Mouse (Mus musculus) adrenal gland, postnatal 36 days (tissue): ENCODE data around the gene Ppp2r5c. TPM values are rescaled to one million over a fixed set of nuclear protein-coding genes. Genes with fewer than 3 reads are reported as not detected.
A peak's percentile ranks its signal among the peaks of the same experiment; 100 is the strongest.

Experiments
- DNase-seq, 2 experiments: peaks; one replicate each; pipeline ENCODE4 v3.0.0; 2021; ENCODE audit warnings: mixed read lengths in 1 of 2
- total RNA-seq, 2 experiments: library from RNA; stranded (reverse); gene quantifications; 2 replicates each; pipeline ENCODE4 v1.2.3; 2021

Gene Ppp2r5c
- total RNA-seq, 2 experiments from 2014 or later: 104 to 114 TPM

- DNase-seq: no peak
These were observed 108.8 kb downstream of the Ppp2r5c start for GRCm38 (mm10) chr12:110555536-110556240.

- DNase-seq: no peak
These were observed 110.1 kb downstream of the Ppp2r5c start for GRCm38 (mm10) chr12:110556861-110557628.

GRCm38 (mm10) chr12:110558175-110558574 lies 111.3 kb downstream of the Ppp2r5c start:
- no peak for DNase-seq

DNA sequence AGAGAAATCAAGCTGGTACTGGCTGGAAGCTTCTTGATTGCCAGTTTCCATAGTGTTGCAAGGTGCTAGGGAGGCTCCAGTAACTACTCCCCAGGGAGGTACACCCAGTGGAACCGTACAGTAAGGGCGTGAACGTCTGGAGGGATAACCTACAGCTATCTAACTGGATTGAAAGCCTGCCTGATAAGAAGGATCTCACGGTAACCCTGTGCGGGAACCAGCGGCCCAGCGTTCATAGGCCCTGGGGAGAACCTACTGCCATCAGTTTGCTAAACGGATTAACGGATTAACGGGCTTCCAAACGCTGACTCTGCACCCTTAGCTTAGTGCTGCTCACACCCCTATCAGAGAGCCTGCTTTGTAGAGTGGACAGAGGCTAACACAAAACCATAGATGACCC lies 116.5 kb downstream of the Ppp2r5c start:
- no peak for DNase-seq

DNA sequence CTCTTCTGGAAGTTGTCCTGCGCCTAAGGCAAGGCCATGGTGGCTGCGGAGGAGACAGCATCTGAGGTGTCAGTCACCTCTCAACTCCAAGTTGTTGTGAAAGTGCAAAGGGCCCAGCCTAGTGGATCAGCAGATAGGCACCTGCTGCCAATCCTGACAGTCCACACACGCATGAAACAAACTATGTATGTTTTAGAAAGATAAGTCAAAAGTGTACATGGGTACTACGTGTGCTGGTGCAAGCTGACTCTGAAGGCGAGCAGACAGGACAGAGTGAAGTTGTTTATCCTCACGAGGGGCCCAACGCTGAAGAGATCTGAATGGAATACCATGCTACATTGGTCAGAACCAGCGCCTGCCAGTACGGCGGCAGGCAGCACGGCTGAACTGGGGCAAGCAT lies 117.9 kb downstream of the Ppp2r5c start:
- DNase-seq: no peak

DNA sequence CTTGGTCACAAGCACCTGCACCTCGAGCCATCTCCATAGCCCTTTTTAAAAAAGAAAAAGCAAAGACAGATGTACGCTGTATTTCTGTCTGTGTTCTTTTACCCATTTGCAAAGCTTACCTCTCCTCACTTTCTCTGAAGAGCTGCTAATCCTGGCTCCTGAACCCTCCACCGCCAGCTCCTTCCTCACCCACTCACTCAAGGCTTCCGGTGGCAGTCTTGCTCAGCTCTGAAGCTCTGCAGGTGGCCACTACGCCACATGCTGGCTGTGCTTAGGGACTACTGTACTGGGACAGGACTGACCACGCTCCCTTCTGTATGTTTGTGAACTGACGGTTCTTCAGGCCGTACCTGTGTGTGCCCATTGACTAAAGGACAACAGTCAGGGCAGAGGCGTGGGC lies 119.4 kb downstream of the Ppp2r5c start:
- no peak for DNase-seq

GRCm38 (mm10) chr12:110571050-110571449 lies 124.1 kb downstream of the Ppp2r5c start:
- peak; percentile 22 to 41 for DNase-seq

GRCm38 (mm10) chr12:110572351-110572750 lies 125.4 kb downstream of the Ppp2r5c start:
- DNase-seq: peak; percentile 19 to 54

DNA sequence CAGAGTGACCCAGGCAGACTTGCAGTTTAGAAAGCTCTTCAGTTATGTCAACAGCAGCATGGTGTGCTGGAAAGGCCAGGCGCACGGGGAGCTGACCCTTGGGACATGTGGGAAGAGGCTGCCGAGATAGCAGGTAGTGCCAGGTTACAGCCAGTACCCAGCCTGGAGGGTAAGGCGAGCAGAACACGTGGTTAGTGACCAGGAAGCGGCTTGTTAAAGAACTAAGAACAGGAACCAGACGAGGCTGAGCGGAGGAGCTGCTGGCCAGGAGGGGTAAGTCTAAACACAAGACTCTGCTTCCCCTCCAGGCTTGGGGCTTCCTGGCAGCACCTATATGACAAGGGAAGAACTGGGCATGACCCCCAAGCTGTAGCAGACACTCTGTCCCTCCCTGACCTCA lies 126.7 kb downstream of the Ppp2r5c start:
- DNase-seq: no peak

DNA sequence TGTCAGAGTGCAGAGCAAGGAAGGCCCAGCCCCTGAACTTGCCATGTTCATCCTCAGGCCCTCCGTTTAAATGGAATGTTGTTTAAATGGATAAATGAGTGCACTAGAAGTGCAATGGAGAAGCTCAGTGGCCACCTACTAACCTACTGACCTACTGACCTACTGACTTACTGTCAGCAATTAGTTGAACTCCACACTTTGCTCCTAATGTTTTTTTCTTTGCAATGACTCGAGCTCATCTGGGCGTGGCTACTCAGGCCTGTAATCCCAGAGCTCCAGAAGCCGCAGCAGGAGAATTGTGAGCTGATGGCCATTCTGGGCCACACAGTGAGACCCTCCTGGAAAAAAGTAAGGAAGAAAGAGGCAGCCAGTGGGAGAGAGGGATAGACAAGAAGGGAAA lies 129.0 kb downstream of the Ppp2r5c start:
- no peak for DNase-seq

GRCm38 (mm10) chr12:110578333-110578732 lies 131.4 kb downstream of the Ppp2r5c start:
- DNase-seq: no peak

DNA sequence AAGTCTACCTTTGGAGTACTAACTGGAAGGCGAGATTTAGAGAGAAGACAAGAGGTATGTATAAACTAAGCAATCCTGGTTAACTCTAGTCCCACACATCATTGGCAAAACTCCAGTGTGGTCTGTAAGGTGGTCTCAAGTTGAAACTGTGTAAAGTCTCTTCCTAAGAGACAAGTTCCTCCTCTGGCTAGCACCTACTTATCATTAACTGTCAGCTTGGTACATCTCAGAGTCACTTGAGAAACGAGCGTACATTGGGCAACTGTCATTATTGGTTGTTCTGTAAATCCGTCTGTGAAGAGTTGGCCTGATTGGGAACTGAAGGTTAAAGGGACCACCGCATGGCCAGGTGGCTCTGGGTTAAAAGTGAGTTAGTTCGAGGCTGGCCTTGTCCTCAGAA lies 141.7 kb downstream of the Ppp2r5c start:
- no peak for DNase-seq

GRCm38 (mm10) chr12:110590804-110591259 lies 143.9 kb downstream of the Ppp2r5c start:
- no peak for DNase-seq

DNA sequence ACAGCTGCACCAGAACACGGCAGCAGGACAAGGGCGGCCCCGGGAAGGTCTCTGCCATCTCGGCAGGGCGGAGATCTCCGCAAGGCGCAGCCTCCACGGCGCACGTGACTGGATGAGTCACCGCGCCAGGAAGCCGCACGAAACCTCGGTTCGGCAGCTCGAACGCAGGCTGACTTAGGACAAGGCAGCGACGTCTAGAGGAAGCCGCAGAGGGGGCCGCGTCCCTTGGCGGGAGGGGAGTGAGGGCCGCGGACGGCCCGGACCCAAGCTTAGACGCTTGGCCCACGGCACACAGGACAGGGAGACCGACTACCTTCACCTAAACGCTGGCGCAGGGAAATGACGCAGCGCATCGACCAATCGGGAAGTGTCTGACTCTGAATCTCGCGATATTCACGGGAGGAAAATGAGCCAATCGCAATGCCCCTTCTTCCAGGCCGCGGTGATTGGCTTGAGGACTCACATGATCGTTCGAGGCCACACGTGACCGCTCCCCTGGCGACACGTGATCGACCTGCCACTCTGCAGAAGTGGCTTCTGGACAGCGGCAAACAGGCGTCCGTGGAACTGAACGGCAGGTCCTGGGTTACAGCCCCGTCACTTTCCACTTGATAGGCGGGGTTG lies 144.5 kb downstream of the Ppp2r5c start:
- DNase-seq: peak; percentile 96 to 97

DNA sequence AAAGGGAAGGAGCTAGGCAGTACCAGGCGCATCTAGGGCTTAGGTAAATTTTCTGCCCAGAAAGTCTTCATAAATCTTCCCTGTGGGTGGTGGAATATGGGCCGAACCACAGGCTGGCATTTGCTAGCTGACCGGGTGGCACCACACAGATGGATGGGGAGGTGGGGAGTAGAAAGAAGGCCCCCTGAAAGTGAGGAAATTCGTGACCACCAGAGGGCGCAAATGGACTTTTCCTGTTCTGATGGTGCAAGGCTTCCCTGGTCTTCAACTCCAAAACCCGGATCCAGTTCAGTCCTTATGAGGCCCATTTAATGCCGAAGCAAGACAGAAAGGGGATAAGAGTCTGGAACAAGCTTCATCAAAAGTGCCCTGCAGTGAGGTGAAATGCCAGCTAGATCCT lies 151.6 kb downstream of the Ppp2r5c start:
- DNase-seq: peak; percentile 60 to 71

DNA sequence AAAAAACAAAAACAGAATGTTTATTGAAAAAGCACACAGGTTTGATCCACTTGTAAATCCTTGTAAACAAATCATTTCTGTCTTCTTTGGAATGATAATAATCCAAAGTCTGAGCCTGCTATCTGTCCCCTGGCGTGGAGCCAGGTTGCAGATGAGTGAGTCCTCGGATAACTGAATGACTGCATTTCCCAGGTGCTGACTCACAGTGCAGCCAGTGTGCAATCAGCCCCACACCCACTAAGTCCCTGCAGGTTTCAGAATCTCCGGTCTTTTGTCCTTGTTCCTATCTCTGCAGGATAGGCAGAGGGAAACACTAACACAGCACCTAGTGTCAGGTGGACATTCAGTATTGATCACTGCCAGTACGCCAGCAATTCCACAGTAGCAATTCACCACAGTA lies 152.9 kb downstream of the Ppp2r5c start:
- DNase-seq: peak; percentile 61 to 70

DNA sequence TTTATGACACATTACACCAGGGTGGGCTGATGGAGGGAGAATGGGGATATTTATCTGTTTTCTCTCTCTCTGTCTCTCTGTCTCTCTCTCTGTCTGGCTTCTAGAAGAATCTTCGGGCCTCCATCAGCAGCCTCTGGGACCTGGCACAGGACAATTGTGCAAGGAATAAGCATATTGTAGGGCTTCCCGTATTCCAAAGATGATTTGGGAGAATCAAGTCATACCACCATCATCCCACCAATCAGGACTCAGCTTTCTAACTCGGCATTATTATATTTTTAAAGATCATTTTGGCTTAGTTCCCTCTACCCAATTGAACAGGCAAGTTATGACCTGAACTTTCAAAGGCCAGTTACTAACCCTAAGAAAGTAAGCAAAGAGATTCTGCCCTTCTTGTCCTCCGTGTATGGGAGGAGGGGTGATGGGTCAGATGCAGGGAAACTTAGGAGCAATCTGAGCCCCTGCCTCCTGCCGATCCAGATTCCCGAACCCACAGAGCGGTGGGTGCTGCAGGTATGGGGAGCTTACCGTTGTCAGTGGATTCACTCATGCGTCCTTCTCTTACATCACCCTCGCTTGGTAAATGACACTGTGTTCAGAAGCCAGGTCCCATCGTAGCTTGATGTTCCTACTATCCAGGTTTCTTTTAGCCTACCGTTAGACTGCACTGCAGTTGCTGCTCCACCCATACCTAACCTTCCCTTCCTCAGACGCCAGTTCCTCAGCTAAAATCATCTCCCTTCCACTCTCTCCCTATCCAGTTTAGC lies 153.5 kb downstream of the Ppp2r5c start:
- no peak for DNase-seq

DNA sequence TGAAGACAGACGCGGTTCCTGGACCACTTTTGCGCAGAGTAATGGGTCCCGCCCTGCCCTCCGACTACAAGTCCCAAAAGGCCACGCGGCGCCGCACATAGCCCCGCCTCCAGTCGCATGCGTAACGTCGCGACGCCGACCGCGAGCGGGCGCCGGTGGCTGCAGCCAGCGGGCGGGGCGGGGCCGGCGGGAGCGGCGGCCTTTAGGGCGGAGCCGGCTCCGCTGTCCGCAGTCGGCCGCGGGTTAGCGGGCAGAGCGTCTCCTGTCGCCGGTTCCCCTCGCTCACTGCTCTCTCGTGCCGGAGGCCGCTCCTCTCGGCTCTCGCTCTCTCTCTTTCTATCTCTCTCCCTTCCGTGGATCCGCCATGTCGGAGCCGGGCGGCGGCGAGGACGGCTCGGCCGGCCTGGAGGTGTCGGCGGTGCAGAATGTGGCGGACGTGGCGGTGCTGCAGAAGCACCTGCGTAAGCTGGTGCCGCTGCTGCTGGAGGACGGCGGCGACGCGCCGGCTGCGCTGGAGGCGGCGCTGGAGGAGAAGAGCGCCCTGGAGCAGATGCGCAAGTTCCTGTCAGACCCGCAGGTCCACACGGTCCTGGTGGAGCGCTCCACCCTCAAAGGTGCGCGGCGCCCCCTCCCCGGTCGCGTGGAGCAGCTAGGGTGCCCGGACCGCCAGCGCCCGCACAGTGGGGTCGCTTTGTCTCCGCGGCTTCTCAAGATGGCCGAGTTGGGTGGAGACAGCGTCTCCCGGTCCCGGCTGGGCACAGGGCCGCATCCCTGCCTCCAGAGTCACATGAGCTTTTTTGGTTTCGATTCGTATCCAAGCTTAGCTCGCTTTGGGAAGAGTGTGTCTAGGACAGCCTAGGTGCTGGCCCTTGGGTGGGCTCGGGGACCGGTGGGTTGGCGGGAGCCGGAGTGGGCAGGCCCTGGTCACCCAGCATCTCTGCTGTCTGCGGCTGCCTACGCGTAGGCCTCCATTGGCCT lies 154.6 kb downstream of the Ppp2r5c start, which contains the start of gene Dync1h1:
Gene Dync1h1 (plus strand): TSS at position 212 of the 978 bp plus-strand sequence.
- peak; percentile 96 to 98 for DNase-seq

- peak in 1 of 2 experiments; percentile 33 for DNase-seq
These were observed 159.2 kb downstream of the Ppp2r5c start for GRCm38 (mm10) chr12:110606161-110606560.

DNA sequence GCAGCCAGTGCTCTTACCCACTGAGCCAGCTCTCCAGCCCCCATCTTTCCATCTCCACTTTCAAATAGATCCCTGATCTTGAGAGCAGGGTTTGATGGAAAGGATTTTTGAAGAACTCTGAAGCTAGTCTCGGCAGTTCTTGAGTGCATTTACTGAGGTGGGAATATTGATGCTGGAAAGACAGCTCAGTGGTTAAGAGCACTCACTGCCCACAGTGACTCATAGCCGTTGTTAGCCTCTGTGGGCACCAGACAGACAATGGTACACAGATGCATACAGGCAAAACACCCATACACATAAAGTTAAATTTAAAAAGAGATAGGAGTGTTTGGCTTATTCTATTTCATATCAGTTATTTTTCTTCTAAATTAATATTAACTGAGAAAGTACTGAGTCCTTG lies 159.8 kb downstream of the Ppp2r5c start:
- no peak for DNase-seq
